Mouse (Mus musculus): Measurements from ENCODE around the gene Camsap1. TPM values are rescaled to one million over a fixed set of nuclear protein-coding genes. Genes with fewer than 3 reads are reported as not detected.

Camsap1 gene
- polyA plus RNA-seq, 1 experiment: 6.3 TPM

DNA sequence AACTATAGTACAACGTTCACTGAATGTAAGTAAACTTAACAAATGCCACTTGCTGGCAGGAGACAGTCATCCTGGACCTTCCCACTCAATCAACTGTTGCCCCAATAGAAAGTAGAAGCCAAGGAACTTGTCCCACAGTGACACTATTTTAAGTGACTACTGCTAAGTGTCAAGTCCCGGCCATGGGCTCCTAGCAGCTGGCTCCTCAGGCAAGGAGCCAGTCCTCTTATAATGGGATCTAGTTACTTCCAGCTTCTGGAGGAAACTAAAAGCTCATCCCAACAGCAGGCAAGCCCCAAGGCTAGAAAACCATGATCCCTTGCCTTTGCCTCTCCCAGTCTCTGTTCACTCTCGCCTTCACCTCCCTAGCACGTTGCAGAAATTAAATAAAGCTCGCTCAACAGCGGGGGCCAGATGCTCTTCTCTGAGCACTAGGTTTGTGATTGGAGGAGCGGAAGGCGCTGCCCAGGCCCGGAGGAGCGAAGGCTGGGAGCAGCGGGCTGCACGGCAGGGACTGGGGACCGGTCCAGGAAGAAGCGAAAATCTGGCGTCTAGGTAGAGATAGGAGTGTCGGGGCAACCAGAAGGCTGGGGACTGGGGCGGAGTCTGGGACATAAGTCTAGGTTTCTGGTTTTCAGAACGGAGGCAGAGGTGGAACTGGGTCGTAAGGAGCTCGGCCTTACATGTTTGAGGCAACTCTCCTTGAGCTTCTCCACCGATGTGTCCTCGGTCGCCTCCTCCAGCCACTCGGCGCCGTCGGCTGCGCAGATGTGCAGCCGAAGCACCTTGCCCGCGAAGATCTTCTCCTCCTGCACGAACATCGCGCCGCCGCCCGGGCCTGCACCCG is 37.9 kb upstream of the Camsap1 start:
- TF ChIP-seq POLR2A (IDR thresholded peaks at IDR 0.05; ENCODE audit: low read depth, low read length) (no peak), CTCF (conservative IDR thresholded peaks at IDR 0.05; ENCODE audit: insufficient read depth, insufficient read length, low read depth, low read length) (no peak)
- peak overlapping the region; percentile 67 for H3K27ac ChIP-seq (ENCODE audit: insufficient read depth, low read depth, low read length)
- peak overlapping the region; percentile 67 for H3K4me3 ChIP-seq (ENCODE audit: insufficient read depth, low read depth, low read length)
- no peaks in the 10 kb centered on the region for H3K27me3 ChIP-seq (replicated peaks; ENCODE audit: control insufficient read depth, insufficient read depth, low read length)
- peaks cover 4% of the 10 kb centered on the region; the same call in 1 of the 2 replicates for H3K4me1 ChIP-seq (ENCODE audit: control insufficient read depth, insufficient read depth, low read length)
- DNase-seq: peak; percentile 51
- 1% methylated on average over 38 of the region's 38 CpGs for WGBS
- no peaks in the 10 kb centered on the region; the same call in 1 of the 2 replicates for H3K36me3 ChIP-seq (ENCODE audit: control insufficient read depth, insufficient read depth, low read length)

DNA sequence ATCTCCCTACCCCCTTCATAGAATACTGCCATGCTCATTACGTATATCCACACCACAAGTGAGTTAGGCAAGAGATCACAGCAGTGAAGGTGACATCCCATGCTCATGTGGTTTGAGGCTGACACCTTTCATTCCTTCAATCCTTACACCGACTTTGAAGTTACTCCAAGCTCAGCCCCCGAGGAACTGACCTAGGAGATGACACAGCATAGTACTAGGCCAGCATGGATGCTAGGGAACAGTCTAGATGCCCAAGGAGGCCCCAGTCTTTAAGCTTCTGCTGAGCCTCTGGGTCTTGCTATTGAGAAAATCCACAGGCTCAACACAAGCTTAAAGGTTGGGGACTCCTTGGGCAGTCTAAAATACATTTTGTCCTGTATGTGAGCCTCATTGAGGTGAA is 36.8 kb upstream of the Camsap1 start:
- peaks cover 4% of the 10 kb centered on the region; the same call in 1 of the 2 replicates for H3K4me1 ChIP-seq (ENCODE audit: control insufficient read depth, insufficient read depth, low read length)
- H3K27me3 ChIP-seq (replicated peaks; ENCODE audit: control insufficient read depth, insufficient read depth, low read length): no peaks in the 10 kb centered on the region
- H3K36me3 ChIP-seq (ENCODE audit: control insufficient read depth, insufficient read depth, low read length): no peaks in the 10 kb centered on the region; the same call in 1 of the 2 replicates
- DNase-seq: no peak
- H3K27ac ChIP-seq (ENCODE audit: insufficient read depth, low read depth, low read length): no peak overlapping the region
- no peak for TF ChIP-seq CTCF (conservative IDR thresholded peaks at IDR 0.05; ENCODE audit: insufficient read depth, insufficient read length, low read depth, low read length)
- TF ChIP-seq POLR2A (IDR thresholded peaks at IDR 0.05; ENCODE audit: low read depth, low read length): no peak
- no peak overlapping the region for H3K4me3 ChIP-seq (ENCODE audit: insufficient read depth, low read depth, low read length)
- 60% methylated on average over 3 of the region's 3 CpGs for WGBS

DNA sequence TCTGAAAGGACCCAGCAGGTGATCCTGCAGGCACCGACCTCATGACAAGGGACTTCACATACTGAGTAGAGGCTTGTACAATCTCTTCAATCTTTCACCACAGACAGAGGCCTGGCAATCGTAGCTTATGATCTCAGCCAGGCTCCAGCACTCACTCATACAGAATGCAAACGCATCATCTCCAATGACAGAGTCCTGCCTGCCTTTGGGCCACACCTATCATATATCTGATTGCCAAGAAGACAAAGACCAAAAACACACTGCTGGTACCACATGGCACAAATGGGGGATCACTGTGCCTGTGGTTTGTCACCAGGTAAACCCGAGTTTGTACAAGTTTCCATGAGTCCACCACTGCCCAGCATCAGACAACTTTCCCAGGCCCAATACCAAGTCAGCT is 34.2 kb upstream of the Camsap1 start:
- H3K4me3 ChIP-seq (ENCODE audit: insufficient read depth, low read depth, low read length): no peak overlapping the region
- no peaks in the 10 kb centered on the region; the same call in none of the 2 replicates for H3K36me3 ChIP-seq (ENCODE audit: control insufficient read depth, insufficient read depth, low read length)
- H3K27ac ChIP-seq (ENCODE audit: insufficient read depth, low read depth, low read length): no peak overlapping the region
- TF ChIP-seq CTCF (conservative IDR thresholded peaks at IDR 0.05; ENCODE audit: insufficient read depth, insufficient read length, low read depth, low read length) (no peak), POLR2A (IDR thresholded peaks at IDR 0.05; ENCODE audit: low read depth, low read length) (no peak)
- H3K4me1 ChIP-seq (ENCODE audit: control insufficient read depth, insufficient read depth, low read length): peaks cover 4% of the 10 kb centered on the region; the same call in 1 of the 2 replicates
- 73% methylated on average over 4 of the region's 4 CpGs for WGBS
- H3K27me3 ChIP-seq (replicated peaks; ENCODE audit: control insufficient read depth, insufficient read depth, low read length): no peaks in the 10 kb centered on the region
- DNase-seq: no peak

DNA sequence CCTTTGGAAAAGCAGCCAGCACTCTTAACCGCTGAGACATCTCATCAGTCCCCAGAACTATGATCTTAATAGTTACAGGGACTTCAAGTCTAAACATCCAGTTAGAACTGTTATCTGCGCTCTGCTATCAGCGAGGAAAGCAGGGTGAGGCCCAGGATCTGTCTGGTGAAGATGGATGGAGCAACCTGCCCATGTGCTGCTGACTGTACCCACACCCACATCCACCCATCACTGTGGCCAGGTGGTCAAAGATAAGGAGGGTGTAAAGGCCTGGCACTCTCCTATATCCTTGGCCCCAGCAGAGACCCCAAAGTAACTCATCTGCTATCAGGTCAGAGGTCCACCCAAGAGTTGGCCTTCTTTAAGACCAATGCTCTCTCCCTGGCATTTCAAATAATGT is 30.6 kb upstream of the Camsap1 start:
- TF ChIP-seq POLR2A (IDR thresholded peaks at IDR 0.05; ENCODE audit: low read depth, low read length): no peak
- no peak for TF ChIP-seq CTCF (conservative IDR thresholded peaks at IDR 0.05; ENCODE audit: insufficient read depth, insufficient read length, low read depth, low read length)
- H3K4me1 ChIP-seq (ENCODE audit: control insufficient read depth, insufficient read depth, low read length): no peaks in the 10 kb centered on the region
- 90% methylated on average over 3 of the region's 3 CpGs for WGBS
- no peak overlapping the region for H3K4me3 ChIP-seq (ENCODE audit: insufficient read depth, low read depth, low read length)
- no peak overlapping the region for H3K27ac ChIP-seq (ENCODE audit: insufficient read depth, low read depth, low read length)
- peaks cover 5% of the 10 kb centered on the region for H3K36me3 ChIP-seq (ENCODE audit: control insufficient read depth, insufficient read depth, low read length)
- no peaks in the 10 kb centered on the region for H3K27me3 ChIP-seq (replicated peaks; ENCODE audit: control insufficient read depth, insufficient read depth, low read length)
- no peak for DNase-seq

DNA sequence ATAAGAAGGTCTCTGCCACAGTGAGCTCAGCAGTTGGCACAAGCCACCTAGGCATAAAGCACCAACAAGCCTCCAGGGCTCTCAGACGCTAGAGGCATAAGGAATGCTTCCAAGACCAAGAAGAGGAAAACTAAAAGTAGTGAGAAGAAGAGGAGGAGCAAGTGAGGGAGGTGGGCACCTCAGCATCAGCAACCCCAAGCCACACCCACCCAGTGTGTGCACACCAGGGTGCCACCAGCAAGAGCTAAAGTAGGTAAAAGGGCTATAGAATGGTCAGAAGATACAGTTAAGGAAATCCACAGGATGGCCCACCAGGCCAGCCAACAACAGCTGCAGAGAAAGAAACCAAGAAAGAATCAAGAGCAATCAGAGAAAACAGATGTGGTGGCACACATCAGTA is 28.3 kb upstream of the Camsap1 start:
- no peak overlapping the region for H3K4me3 ChIP-seq (ENCODE audit: insufficient read depth, low read depth, low read length)
- no peaks in the 10 kb centered on the region for H3K27me3 ChIP-seq (replicated peaks; ENCODE audit: control insufficient read depth, insufficient read depth, low read length)
- no peaks in the 10 kb centered on the region for H3K4me1 ChIP-seq (ENCODE audit: control insufficient read depth, insufficient read depth, low read length)
- TF ChIP-seq CTCF (conservative IDR thresholded peaks at IDR 0.05; ENCODE audit: insufficient read depth, insufficient read length, low read depth, low read length): no peak
- no peak for TF ChIP-seq POLR2A (IDR thresholded peaks at IDR 0.05; ENCODE audit: low read depth, low read length)
- 59% methylated on average over 1 of the region's 1 CpGs for WGBS
- DNase-seq: no peak
- H3K36me3 ChIP-seq (ENCODE audit: control insufficient read depth, insufficient read depth, low read length): peaks cover 6% of the 10 kb centered on the region
- no peak overlapping the region for H3K27ac ChIP-seq (ENCODE audit: insufficient read depth, low read depth, low read length)

DNA sequence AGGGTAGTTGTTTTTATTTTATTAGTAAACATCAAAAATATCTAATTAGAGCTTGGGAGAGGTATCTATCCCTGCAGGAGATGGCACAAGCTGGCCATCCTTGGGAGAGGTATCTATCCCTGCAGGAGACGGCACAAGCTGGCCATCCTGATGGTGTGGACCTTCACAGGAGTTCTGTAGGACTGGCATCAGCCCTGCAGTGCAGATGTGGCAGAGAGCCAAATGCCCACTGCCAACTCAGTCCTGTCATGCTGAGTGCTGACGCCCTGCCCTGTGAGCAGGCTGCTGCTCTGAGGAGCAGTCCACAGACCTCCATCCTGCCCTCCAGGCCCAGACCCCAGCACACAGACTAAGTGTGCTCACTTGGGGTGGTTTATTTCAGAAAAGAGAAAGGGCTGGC is 18.9 kb upstream of the Camsap1 start:
- H3K27ac ChIP-seq (ENCODE audit: insufficient read depth, low read depth, low read length): no peak overlapping the region
- H3K4me3 ChIP-seq (ENCODE audit: insufficient read depth, low read depth, low read length): no peak overlapping the region
- no peaks in the 10 kb centered on the region for H3K27me3 ChIP-seq (replicated peaks; ENCODE audit: control insufficient read depth, insufficient read depth, low read length)
- H3K4me1 ChIP-seq (ENCODE audit: control insufficient read depth, insufficient read depth, low read length): no peaks in the 10 kb centered on the region
- 83% methylated on average over 2 of the region's 2 CpGs for WGBS
- no peak for DNase-seq
- H3K36me3 ChIP-seq (ENCODE audit: control insufficient read depth, insufficient read depth, low read length): peaks cover 5% of the 10 kb centered on the region
- no peak for TF ChIP-seq CTCF (conservative IDR thresholded peaks at IDR 0.05; ENCODE audit: insufficient read depth, insufficient read length, low read depth, low read length)
- no peak for TF ChIP-seq POLR2A (IDR thresholded peaks at IDR 0.05; ENCODE audit: low read depth, low read length)

DNA sequence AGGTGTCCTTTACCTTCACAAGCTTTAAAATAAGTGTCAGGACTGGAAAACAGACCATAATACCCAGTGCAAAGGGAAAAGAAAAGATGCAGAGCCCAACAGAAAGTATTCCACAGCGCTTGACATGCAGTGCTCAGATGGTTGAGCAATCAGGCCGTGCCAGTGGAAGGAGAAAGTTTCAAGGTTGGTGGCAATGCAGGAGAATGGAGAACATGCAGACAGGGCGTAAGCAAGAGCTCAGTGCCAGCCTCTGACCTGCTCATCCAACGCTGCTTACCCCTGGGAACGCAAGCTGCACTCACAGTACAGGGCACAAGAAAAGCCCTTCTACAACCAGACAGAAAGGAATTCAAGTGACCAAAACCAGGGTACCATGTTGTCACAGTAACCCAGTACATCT is 18.1 kb upstream of the Camsap1 start:
- WGBS: 92% methylated on average over 5 of the region's 5 CpGs
- no peak for DNase-seq
- H3K4me1 ChIP-seq (ENCODE audit: control insufficient read depth, insufficient read depth, low read length): no peaks in the 10 kb centered on the region
- TF ChIP-seq POLR2A (IDR thresholded peaks at IDR 0.05; ENCODE audit: low read depth, low read length): no peak
- no peak for TF ChIP-seq CTCF (conservative IDR thresholded peaks at IDR 0.05; ENCODE audit: insufficient read depth, insufficient read length, low read depth, low read length)
- H3K4me3 ChIP-seq (ENCODE audit: insufficient read depth, low read depth, low read length): no peak overlapping the region
- no peaks in the 10 kb centered on the region for H3K27me3 ChIP-seq (replicated peaks; ENCODE audit: control insufficient read depth, insufficient read depth, low read length)
- peaks cover 5% of the 10 kb centered on the region for H3K36me3 ChIP-seq (ENCODE audit: control insufficient read depth, insufficient read depth, low read length)
- no peak overlapping the region for H3K27ac ChIP-seq (ENCODE audit: insufficient read depth, low read depth, low read length)
